Mouse (Mus musculus): ENCODE measurements around the gene Slc35f1.

Slc35f1 gene

GRCm38 (mm10) chr10:53101412-53101811 lies 411.1 kb downstream of the Slc35f1 start:
- DNase-seq (ENCODE audit: low spot score), result no peak

GRCm38 (mm10) chr10:53102423-53102822 lies 412.1 kb downstream of the Slc35f1 start:
- DNase-seq (ENCODE audit: low spot score), result no peak

DNA sequence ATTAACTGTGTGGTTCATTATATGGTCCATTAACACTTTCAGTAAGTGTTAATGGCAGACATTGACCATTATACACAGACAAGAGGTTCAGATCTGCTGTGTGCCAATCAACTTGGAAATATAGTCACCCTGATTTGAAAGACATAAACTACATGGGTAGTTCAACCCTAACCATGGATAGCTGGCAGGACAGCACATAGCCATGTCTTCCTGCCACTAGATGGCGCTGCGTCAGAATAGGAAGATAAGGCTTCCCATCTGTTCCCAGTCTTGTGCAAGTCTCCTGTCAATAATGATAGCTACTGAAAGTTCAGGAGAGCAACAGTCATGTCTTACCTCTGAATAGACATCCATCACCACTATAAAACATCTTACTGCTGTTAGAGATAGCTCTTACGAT lies 424.7 kb downstream of the Slc35f1 start:
- peak; percentile 10 for DNase-seq (ENCODE audit: low spot score)

DNA sequence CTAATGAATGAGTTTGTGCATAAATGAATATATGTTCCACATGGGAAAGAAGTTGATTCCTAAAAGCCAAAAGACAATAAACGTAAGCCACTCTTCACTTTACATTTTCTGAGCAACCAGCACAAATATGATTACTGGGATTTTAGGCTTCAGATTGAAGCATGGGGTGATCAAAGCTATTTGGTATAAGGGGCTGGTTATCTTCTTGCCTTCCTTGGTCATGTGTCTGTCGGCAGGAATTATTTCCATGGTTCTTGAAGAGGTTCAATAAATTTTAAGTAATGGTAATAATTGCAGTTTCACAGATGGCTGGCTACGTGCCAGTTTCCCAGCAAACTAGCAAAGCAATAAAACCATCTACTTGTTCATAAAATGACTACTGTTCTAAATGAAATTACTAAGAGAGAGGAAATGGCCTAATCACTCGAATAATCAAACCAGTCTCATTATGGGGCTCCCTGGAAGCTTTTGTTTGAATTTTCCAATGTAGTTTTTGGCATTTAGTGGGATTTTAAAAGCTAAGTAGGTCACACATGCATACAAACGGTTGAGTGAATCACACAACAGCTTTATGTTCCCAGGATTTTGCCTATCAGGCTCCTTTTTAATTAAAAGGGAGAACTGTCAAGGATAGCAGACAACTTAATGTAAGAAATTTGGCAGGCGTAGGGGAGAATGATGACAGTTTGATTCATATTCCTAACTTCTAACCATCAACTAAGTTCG lies 425.5 kb downstream of the Slc35f1 start:
- no peak for DNase-seq (ENCODE audit: low spot score)

DNA sequence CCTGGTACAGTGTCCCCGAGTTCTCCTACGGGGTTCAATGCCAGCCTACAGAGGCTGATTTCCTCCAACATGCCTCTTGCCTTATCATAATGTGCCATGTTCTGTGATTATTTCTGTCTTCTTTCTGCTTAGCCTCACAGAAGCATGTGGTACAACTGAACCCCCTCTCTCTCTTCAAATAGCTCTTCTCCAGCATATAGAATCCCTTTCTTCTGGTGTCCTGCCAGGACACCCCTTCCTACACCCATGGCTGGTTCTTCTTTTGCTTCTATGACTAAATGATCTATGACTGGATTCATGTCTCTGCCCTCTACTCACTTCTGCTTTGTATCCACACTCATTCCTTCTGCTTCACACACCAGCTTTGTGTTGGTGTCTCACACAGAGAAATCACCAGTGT lies 430.3 kb downstream of the Slc35f1 start:
- DNase-seq (ENCODE audit: low spot score), result no peak

- no peak for DNase-seq (ENCODE audit: low spot score)
These were observed 434.0 kb downstream of the Slc35f1 start for GRCm38 (mm10) chr10:53124365-53124764.

DNA sequence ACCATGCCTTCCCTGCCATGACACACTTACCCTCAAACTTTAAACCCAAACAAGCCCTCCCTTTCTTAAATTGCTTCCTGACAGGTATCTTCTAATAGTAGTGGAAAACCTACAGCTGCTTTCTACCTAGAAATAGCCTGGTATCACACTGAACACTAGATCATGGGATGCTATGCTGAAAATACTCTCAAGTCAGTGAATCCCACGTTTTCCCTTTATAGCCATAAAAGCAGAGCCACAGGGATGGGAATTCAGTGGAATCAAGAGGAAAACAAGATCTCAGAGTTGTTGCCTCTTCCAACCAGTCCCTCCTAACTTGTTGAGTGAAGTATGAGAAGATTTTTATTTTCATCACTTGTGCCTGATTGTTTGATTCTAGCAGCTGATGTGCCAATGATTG lies 442.4 kb downstream of the Slc35f1 start:
- DNase-seq (ENCODE audit: low spot score), result no peak

- no peak for DNase-seq (ENCODE audit: low spot score)
These were observed 460.0 kb downstream of the Slc35f1 start for GRCm38 (mm10) chr10:53150321-53150720.

DNA sequence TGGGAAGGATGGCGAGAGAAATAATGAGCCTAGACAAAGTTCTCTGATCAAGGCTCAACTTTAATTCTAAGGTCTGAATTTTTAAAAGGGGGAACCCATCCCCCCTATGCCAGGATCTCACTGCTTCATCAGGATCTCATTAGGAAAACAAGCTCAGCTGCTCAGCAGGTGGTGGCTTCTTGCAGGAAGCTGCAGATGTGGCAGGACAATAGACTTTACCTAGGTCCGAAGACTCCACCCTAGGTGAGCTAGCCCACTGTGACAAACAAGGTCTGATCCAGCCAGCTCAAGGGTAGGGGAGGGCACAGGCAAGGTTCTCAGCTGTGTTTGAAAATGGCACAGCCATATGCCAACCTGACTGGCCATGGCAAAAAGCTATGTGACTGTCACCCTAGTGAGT lies 460.6 kb downstream of the Slc35f1 start:
- no peak for DNase-seq (ENCODE audit: low spot score)

GRCm38 (mm10) chr10:53156374-53156773 lies 466.0 kb downstream of the Slc35f1 start:
- no peak for DNase-seq (ENCODE audit: low spot score)

GRCm38 (mm10) chr10:53157740-53158139 lies 467.4 kb downstream of the Slc35f1 start:
- DNase-seq (ENCODE audit: low spot score), result no peak
